Mouse (Mus musculus): ENCODE data around the gene Olfr112. TPM values are rescaled to one million over a fixed set of nuclear protein-coding genes. Genes with fewer than 3 reads are reported as not detected.

The Olfr112 gene
- polyA plus RNA-seq, 1 experiment from 2014 or later = not detected

Other genes starting within 250 kb of the Olfr112 start
- not detected in 2 replicates for gene Olfr103, start 229.8 kb downstream of the Olfr112 start, polyA plus RNA-seq (2015; fragmentation: Nextera tagmentation; extraction: Ambion mirVana)
- not detected in 2 replicates for gene Olfr104-ps, start 209.9 kb downstream of the Olfr112 start, polyA plus RNA-seq (2015; fragmentation: Nextera tagmentation; extraction: Ambion mirVana)
- not detected in 2 replicates for gene Olfr105-ps, start 190.4 kb downstream of the Olfr112 start, polyA plus RNA-seq (2015; fragmentation: Nextera tagmentation; extraction: Ambion mirVana)
- gene Olfr106-ps, start 179.1 kb downstream of the Olfr112 start, polyA plus RNA-seq (2015; fragmentation: Nextera tagmentation; extraction: Ambion mirVana) = not detected in 2 replicates
- gene Olfr107, start 170.2 kb downstream of the Olfr112 start, polyA plus RNA-seq (2015; fragmentation: Nextera tagmentation; extraction: Ambion mirVana) = not detected in 2 replicates
- gene Olfr108, start 124.0 kb downstream of the Olfr112 start, polyA plus RNA-seq (2015; fragmentation: Nextera tagmentation; extraction: Ambion mirVana) = not detected in 2 replicates
- not detected in 2 replicates for gene Olfr109, start 110.5 kb downstream of the Olfr112 start, polyA plus RNA-seq (2015; fragmentation: Nextera tagmentation; extraction: Ambion mirVana)
- not detected in 2 replicates for gene H2-M2, start 85.9 kb downstream of the Olfr112 start, polyA plus RNA-seq (2015; fragmentation: Nextera tagmentation; extraction: Ambion mirVana)
- gene Olfr110, start 77.0 kb downstream of the Olfr112 start, polyA plus RNA-seq (2015; fragmentation: Nextera tagmentation; extraction: Ambion mirVana) = not detected in 2 replicates
- gene Olfr111, start 61.4 kb downstream of the Olfr112 start, polyA plus RNA-seq (2015; fragmentation: Nextera tagmentation; extraction: Ambion mirVana) = not detected in 2 replicates
- gene Olfr113, start 8.2 kb upstream of the Olfr112 start, polyA plus RNA-seq (2015; fragmentation: Nextera tagmentation; extraction: Ambion mirVana) = not detected in 2 replicates
- gene Olfr114, start 23.3 kb upstream of the Olfr112 start, polyA plus RNA-seq (2015; fragmentation: Nextera tagmentation; extraction: Ambion mirVana) = not detected in 2 replicates
- gene Olfr115, start 57.7 kb upstream of the Olfr112 start, polyA plus RNA-seq (2015; fragmentation: Nextera tagmentation; extraction: Ambion mirVana) = not detected in 2 replicates
- not detected in 2 replicates for gene Olfr116, start 57.7 kb upstream of the Olfr112 start, polyA plus RNA-seq (2015; fragmentation: Nextera tagmentation; extraction: Ambion mirVana)
- gene Olfr117, start 94.3 kb upstream of the Olfr112 start, polyA plus RNA-seq (2015; fragmentation: Nextera tagmentation; extraction: Ambion mirVana) = not detected in 2 replicates
- not detected in 2 replicates for gene Olfr118, start 97.5 kb upstream of the Olfr112 start, polyA plus RNA-seq (2015; fragmentation: Nextera tagmentation; extraction: Ambion mirVana)
- not detected in 2 replicates for gene Olfr119, start 127.1 kb upstream of the Olfr112 start, polyA plus RNA-seq (2015; fragmentation: Nextera tagmentation; extraction: Ambion mirVana)
- not detected in 2 replicates for gene Olfr120, start 152.4 kb upstream of the Olfr112 start, polyA plus RNA-seq (2015; fragmentation: Nextera tagmentation; extraction: Ambion mirVana)
- gene Olfr121, start 179.4 kb upstream of the Olfr112 start, polyA plus RNA-seq (2015; fragmentation: Nextera tagmentation; extraction: Ambion mirVana) = not detected in 2 replicates
- not detected in 2 replicates for gene Olfr122, start 199.2 kb upstream of the Olfr112 start, polyA plus RNA-seq (2015; fragmentation: Nextera tagmentation; extraction: Ambion mirVana)
- gene Olfr123, start 224.1 kb upstream of the Olfr112 start, polyA plus RNA-seq (2015; fragmentation: Nextera tagmentation; extraction: Ambion mirVana) = not detected in 2 replicates
- not detected in 2 replicates for gene Olfr124, start 230.4 kb upstream of the Olfr112 start, polyA plus RNA-seq (2015; fragmentation: Nextera tagmentation; extraction: Ambion mirVana)